Mouse (Mus musculus) layer of hippocampus, adult 9-11 months (tissue): ENCODE measurements at regions not wholly inside any gene's neighbourhood (a gene's known extent, or its start where the extent isn't known, plus 50 kb on each side); places are given as distances from the start of the nearest gene placed in this dataset.
A peak's percentile ranks its signal among the peaks of the same experiment; 100 is the strongest.

Source experiments
- DNase-seq: peaks from one replicate; pipeline ENCODE4 v3.0.0; 2022

- DNase-seq, result no peak
Measured at GRCm38 (mm10) chr3:65891594-65891993, 66.5 kb downstream of the Ccnl1 start.

GRCm38 (mm10) chr3:65891139-65891538 lies 66.9 kb downstream of the Ccnl1 start:
- no peak for DNase-seq

- DNase-seq, result no peak
Measured at GRCm38 (mm10) chr3:65888921-65889320, 69.1 kb downstream of the Ccnl1 start.

- DNase-seq, result peak; percentile 75
Measured at GRCm38 (mm10) chr3:65884571-65885011, 73.5 kb downstream of the Ccnl1 start.

- DNase-seq, result no peak
Measured at GRCm38 (mm10) chr3:65882123-65882522, 75.9 kb downstream of the Ccnl1 start.
